Mouse (Mus musculus): ENCODE measurements around the gene Epgn.

The Epgn gene

DNA sequence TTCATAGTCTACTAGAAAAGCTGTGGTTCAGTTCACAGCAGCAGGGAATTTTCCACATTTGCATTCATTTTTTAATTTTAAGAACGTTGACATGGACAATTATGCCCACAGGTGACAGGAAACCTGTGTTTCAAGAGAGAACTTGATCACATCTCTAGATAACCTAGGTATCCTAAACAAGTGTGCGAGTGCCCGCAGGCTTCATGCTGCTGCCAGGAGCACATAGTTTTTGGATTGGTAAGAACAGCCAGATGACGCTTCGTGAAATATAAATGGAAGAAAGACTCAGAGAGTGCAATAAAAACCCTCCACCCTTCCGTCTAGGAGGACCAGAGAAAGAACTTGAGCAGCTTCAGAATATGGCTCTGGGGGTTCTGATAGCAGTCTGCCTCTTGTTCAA is at the start of gene Epgn:
Gene Epgn (plus strand): TSS at position 301 of the 400 bp plus-strand sequence.
- DNase-seq (ENCODE audit: low read depth in 2 of 2, low spot score in 2 of 2), result no peak

DNA sequence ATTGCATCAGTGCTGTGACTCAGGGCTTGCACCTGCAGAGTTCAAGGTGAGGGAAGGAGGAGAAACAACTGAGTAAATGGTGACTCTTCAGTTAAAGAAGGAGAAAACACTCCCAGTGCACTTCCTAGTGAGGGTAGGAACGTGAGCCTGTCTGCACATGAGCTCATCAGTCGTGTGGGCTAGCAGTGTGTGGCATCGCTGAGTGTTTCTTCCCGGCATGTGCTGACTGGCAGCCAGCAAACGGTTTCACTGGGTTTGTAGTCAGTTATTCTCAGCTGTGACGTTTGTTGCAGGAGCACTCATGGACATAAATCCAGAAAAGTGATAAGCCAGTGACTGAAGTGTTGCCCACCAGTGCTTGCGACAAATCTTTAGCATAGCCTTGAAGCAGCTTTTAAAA is 47.0 kb upstream of the Epgn start:
- no peak for DNase-seq (ENCODE audit: low read depth in 2 of 2, low spot score in 2 of 2)

DNA sequence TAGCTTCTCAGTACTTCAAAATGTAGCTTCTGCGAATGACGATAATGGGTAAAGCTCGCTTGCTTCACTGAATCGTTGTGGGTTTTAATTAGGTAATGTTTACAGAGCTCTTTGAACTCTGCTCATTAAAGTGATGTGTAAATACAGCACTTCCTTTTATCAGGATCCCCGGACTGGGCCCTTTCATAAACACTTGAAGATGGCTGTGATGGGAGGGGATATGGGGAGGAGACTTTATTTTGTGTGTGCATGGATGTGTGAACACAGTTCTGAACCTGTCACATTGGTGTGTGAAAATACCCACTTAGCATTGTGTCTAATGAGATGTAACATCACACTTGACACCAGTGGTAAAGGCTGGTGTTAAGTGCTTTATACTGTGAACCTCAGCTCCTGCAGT is 39.7 kb upstream of the Epgn start:
- DNase-seq (ENCODE audit: low read depth in 2 of 2, low spot score in 2 of 2), result no peak

DNA sequence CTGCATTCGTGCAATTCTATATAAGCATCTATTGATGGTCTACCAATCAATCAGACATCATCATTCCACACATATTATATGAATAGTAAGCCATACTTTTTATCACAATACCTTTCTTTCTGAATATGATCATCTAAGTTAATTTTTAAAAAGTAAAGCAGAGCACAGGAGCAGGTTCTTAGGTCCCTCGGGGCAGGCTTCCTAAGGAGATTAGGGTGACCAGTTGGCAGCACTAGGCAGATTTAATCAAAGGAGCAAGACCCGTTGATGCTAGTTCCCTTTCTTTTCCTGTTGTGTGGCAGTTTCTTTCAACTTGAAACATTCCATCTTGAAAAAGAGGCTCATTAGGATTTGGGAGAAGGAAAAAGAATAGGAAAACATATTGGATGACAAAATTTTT is 39.1 kb upstream of the Epgn start:
- no peak for DNase-seq (ENCODE audit: low read depth in 2 of 2, low spot score in 2 of 2)

DNA sequence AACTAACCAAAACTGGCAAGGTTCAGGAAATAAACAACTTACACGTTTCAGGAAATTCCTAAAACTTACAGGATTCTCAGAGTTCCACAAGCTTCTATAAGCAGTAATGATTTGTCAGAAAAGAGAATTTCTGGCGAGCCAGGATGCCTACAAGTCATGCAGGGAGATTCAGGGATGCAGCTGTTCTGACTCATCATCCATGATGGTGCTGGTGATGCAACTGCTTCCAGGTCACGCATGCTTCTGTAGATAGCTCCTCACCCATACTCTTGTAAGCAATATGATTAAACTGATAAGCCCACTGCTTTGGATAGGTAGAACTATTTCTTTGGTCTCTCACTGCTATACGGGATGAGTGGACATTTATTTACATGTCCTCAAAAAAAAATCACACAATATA is 38.7 kb upstream of the Epgn start:
- no peak for DNase-seq (ENCODE audit: low read depth in 2 of 2, low spot score in 2 of 2)

DNA sequence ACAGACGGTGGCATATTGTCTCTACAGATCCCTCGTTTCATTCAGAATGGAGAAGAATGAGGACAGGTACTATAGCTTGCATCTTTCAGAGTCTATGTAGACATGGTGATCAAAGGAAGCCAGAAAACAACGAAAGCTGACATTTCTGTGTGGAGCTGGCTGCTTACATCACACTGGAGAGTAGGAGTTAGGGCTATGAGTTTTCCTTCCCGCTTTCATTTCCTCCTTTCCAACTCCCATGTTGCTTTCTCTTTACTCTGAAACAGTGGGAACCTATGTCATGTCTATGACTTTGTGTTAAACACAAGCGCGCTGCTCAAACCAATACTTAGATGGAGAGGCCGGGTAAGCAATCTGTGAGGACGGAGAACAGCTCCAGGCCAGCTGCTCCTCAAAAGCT is 27.3 kb upstream of the Epgn start:
- DNase-seq (ENCODE audit: low read depth in 2 of 2, low spot score in 2 of 2), result no peak

DNA sequence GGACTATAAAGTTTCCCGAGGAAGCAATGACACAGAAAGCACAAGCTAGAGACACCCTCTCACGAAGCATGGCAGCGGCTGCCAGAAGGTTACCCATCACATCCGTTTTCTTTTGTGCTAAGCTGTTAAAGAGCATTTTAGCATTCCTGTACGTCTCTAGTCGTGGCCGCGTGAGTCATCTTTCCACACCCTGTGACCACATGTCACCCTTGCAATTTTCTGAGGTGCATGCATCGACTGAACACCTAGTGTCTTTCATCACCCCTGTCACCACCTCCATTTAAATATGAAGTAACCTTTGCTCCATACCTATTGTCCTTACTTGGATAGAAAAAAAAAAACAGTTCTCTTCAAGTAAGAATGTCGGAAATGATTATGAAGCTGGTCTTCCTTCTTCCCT is 12.0 kb upstream of the Epgn start:
- DNase-seq (ENCODE audit: low read depth in 2 of 2, low spot score in 2 of 2), result no peak

DNA sequence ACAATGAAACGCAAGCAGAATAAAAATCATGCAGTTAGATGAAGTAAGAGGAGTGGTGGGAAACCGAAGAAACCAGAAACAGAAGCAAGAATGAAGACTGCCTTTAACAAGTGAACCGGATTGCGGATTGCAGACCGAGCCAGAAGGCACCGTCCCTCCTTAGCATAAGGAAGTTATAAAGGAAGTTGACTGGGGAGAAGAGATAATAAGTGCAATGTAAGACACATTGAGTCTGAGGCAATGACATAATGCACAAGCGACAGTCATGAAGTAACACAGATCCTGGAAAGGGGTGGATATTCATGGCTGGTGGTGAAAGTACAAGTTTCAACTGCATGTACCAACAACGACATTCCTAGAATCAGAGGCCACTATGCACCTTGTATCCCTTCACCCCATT is 4.2 kb upstream of the Epgn start:
- DNase-seq (ENCODE audit: low read depth in 2 of 2, low spot score in 2 of 2), result no peak

DNA sequence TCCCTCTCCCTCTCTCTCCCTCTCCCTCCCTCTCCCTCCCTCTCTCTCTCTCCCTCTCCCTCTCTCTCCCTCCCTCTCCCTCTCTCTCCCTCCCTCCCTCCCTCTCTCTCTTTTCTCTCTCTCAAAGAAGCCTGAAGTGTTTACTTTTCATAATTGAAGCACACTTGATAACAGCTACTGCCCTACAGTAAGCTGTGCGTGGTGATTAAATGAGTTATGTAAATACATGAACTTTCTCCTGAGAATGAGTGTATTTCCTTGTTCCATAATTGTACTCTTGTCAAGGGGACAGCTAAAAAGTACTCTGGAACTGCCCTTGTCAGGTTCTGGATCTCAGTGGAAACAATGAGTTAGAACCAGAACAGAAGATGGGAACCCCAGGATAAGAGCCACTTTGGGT is 576 bp downstream of the Epgn start:
- no peak for DNase-seq (ENCODE audit: low read depth in 2 of 2, low spot score in 2 of 2)

DNA sequence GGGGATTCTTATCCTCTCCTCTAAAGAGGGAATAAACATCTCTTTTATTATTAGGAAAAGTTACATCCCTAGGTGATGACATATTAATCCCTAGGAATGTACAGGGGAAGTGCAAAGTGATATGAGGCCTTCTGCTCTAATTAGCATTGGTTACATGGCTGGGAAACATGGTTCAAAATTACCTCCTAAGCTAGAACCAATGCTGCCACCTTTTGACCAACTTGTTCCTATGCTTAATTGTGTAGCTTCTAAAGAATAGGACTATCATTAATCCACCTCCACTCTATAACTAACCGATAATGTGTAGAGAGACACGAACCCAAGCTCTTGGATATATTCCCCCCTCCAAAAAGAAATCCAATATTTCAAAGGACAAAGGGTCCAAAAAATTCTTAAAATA is 3.4 kb downstream of the Epgn start:
- no peak for DNase-seq (ENCODE audit: low read depth in 2 of 2, low spot score in 2 of 2)

DNA sequence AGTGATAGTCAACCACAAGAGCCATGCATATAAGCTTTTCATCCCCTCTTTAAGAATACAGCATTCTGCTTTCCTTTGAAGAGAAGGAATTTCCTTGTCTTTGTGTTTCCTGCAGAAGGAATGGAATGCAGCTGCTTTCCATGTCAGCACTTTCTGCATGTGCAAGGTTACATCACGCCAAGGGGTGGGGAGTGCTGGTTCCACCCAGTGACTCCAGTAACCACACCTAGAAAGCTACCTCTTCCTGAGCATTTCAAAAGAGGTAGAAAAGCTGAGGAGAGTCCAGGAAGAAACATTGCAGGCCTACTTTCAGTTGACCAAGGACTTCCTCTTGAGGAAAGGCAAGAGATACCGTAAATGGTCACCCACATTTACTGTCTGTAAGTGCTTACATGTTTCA is 8.1 kb downstream of the Epgn start:
- DNase-seq (ENCODE audit: low read depth in 2 of 2, low spot score in 2 of 2), result no peak

DNA sequence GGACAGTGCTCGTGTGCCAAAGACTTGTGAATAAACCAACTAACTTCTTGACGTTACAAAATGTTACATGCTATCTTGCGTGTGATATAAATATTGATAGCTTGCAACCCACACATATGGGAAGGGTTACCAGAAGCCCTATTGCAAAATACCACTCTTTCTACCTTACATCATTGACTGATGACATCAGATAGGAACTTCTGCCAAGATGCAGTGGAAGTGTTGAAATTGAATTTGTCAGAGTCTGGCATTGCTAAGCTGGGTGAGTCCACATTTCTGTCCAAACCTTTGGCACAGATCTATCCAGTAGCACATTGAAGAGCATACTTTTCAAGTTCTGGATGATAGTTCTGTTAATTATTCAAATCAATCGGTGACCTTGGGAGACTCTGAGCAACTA is 9.4 kb downstream of the Epgn start:
- no peak for DNase-seq (ENCODE audit: low read depth in 2 of 2, low spot score in 2 of 2)

DNA sequence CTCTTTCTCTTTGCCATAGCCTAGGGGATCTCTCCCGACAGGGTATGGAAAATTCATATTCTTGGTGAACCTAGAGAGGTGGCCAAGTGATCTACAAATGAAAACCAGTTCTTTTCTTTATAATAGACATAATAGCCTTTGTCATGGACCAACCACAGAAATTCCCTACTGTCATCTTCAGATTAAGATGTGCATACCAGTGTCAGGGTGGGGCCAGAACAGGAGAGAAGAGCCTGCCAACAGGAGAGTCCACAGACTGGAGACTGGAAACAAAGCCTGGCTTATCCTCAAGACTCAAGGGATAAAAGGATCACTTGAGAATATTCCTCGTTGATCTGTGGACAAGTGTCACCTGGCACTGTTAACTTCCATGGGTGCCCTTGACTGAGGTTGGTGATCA is 10.5 kb downstream of the Epgn start:
- DNase-seq (ENCODE audit: low read depth in 2 of 2, low spot score in 2 of 2), result no peak

DNA sequence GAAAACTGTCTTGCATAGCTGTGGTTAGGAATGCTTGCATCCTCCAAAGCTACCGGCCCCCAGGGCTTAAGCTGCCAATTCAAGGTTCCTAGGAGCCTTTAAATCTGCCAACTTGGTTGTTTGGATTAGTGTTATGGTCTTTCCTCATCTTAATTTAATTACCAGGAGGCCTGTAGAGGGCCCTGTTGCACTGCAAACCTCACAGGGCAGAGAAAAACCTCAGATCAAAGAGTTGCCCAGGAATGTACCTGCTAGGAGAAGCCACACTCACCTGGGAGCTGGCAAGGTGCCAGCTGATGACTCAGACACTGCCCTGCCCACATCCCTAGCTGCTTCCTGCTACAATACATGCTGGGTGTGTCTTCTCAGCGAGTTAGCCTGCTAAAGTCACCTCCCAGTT is 11.3 kb downstream of the Epgn start:
- no peak for DNase-seq (ENCODE audit: low read depth in 2 of 2, low spot score in 2 of 2)

DNA sequence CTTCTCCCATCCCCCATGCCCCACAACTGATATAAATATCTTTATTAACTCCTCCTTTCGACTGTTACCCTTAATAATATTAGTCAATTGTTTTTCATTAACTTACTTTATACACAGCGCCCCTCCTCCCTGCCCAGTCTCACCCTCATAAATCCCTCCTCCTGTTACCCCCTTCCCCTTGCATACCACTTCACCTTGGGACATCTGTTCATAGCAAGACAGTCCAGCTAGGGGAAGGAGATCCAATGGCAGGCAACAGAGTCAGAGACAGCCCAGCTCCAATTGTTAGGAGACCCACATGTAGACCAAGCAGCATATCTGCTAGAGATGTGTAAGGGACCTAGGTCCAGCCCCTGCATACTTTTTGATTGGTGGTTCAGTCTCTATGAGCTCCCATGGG is 11.7 kb downstream of the Epgn start:
- DNase-seq (ENCODE audit: low read depth in 2 of 2, low spot score in 2 of 2), result no peak

DNA sequence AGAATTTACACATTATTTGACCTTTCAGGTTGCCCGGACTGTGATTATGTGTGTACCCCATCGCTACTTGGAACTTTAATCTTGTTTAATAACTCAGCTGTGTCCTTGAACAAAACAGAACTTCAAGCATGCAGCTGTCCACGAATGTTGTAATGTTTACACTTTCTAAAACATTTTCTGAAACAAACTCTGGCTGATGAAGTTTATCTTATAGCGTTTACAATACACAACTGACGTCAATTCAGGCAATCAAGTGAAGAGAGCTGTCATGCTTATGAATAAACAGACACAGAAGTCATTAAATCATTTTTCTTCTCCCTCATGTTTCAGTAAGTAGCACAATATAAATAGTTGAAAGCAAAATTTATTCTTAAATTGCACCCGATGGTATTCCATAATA is 20.7 kb downstream of the Epgn start:
- DNase-seq (ENCODE audit: low read depth in 2 of 2, low spot score in 2 of 2), result no peak

DNA sequence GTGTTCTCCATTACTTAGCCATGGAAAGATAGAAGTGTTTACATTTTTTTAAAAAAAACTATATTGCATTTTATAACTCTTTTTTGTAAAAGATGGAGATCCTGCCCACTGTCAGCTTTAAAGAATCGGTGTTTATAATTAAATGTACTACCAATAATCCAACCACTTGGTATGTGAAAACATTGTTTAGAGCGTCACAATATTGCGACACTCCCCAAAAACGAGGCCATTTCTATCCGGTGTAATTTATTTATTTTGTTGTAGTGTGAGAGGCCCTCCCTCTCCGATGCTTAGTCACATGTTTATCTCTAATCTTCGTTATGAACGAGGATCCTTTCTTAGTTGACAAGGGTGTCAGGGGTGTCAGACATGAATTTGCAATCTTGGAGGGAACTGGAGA is 21.1 kb downstream of the Epgn start:
- no peak for DNase-seq (ENCODE audit: low read depth in 2 of 2, low spot score in 2 of 2)

DNA sequence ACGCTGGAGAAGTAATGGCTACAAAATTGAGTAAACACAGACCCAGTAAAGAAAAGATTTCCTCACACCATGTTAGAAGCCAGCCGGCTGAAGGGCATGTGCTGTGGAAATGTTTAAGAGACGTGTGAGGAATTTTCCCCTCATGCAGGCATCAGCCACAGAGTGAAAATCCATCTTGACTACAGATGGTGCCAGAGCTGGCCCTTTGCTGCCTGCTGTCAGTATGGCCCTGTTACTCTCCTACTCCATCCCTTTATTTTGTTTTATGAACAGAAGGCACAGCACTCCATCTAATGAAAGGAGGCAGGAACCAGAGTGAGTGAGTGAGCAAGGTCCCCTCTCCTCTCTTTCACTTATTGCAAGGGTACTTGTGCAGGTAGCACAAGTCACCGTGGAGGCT is 45.1 kb downstream of the Epgn start:
- DNase-seq (ENCODE audit: low read depth in 2 of 2, low spot score in 2 of 2), result no peak

DNA sequence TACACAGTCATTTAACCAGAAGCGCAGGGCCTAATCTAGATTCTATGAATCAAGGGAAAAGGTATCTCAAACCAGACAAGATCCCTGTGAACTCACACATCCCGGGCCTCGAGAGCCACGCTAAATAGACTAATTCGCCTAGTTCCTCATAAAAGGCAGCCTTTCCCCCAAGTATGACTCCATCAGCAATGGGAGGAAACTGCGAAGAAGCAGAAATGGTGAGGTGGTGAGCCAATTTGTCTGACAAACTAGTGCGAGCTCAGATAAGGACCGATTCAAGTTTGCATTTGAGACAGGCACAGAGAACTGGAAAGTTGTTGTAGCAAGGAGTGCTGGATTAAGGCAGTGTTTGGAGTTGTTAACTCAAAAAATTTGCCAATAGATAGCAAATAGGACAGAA is 46.4 kb downstream of the Epgn start:
- no peak for DNase-seq (ENCODE audit: low read depth in 2 of 2, low spot score in 2 of 2)

DNA sequence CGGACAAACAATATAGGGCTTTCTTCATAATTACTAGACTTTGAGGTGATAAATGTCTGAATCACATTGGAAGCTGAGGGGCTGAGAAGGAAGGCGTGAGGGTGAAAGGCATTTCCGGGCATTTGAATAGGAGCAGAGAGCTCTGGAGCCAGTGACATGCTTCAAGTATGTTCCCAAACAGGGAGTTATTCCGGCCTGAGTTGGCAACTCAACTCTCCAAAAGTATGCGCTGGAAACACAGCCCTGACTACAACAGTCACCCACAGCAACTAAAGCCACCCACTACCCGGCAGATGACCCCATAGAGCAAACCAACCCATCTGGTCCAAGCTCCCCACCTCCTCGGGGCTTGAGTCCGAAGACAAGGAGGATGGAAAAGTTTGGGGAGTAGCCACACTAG is 46.8 kb downstream of the Epgn start:
- no peak for DNase-seq (ENCODE audit: low read depth in 2 of 2, low spot score in 2 of 2)

DNA sequence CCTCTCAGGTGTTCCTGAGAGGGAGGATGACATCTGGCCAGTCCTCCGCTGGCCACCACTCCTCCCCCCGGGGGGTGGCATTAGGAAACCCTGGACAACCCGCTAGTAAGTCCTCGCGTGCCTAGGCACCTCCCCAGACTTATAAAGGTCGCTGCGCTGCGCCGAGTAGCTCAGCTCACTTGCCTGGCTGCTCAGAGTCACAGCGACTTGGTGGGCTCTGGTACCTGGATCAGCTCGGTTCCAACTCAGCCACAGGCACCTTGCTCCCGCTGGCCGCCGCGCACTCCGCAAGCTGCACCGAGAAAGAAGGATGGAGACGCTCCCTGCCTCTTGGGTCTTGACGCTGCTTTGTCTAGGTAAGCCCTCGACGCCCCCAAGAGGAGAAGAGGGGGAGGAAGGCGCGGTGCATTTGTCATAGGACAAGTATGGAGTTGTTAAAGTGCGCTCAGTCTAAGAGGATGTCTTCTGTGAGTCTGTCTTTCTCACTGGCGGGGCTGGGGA is 47.2 kb downstream of the Epgn start, which contains the start of gene Ereg:
Gene Ereg (plus strand): TSS at position 173 of the 501 bp plus-strand sequence.
- DNase-seq (ENCODE audit: low read depth in 2 of 2, low spot score in 2 of 2), result no peak

DNA sequence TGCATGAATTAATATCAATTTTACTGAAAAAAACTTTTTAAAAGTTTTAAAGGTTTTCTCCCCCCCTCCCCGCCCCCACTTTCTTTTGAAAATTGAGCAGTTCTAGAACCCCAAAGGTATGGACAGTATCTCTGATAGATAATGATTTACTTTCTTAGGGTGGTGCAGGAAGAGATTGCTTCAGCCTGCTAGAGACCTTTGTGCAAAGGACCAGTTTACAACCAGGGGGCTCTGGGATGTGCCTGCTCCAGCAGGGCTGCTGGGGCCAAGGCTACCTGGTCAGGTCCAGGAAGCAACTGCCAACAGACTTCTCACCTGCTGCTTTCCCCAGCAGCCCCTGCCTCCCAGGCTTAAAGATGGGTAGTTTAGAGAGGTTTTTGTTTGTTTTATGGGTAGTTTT is 47.8 kb downstream of the Epgn start:
- DNase-seq (ENCODE audit: low read depth in 2 of 2, low spot score in 2 of 2), result no peak

DNA sequence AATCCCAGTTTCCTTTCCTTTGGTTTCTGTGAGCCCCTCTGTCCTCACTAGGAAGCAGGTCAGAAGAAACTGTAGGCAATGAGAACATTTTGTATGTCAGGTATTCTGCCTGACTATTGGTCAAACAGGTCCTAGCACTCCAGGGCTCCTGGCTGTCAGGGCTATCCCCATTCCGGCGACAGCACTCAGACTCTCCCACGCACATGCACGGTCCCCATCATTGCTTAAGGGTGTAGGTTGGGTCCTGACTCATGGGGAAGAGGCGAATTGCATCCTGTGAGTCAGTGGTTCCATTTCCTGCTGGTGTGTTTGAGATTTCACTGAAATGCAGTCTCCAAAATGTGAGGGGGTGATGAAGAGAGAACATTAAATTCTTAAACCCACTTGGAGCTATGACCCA is 55.8 kb downstream of the Epgn start:
- no peak for DNase-seq (ENCODE audit: low read depth in 2 of 2, low spot score in 2 of 2)

Measured in CD8-positive naive resting alpha-beta T cell, adult 2 months (primary cell).